Mouse (Mus musculus): ENCODE results near the gene Ncoa3. TPM values are rescaled to one million over a fixed set of nuclear protein-coding genes. Genes with fewer than 3 reads are reported as not detected.

The Ncoa3 gene
- total RNA-seq, 1 experiment, result 83.4 TPM

DNA sequence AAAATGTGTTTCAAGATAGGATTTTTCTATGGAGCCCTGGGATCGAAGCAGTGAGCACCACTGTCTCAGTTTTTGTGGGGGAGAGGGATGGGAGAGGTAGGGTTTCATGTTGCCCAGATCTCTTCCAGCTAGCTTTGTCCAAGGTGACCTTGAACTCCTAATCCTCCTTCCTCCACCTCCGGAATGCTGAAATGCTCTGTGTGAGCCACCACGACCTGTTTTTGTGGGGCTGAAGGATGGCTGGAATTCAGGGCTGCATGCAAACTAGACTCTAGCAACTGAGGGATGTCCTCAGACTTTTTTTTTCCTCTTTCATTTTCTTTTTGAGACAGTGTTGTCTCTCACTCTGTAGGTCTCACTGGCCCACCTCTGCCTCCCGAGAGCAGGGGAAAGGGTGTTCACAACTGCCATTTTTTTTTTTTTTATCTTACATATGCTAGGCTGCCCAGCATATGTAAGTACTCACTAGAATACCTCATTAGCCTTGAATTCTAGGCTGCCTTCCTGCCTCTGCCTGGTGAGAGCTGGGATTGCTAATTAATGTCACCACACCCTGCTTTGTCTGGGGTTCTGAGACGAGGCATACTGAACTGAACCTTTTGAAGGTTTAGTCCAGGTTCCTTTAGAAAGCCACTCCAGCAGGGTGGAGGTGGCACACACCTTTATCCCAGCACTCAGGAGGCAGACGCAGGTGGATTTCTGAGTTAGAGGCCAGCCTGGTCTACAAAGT lies 11.0 kb upstream of the Ncoa3 start:
- peak overlapping the region; percentile 99 for H3K27ac ChIP-seq (ENCODE audit: insufficient read depth, low read depth, low read length, poor library complexity, severe bottlenecking)
- no peak for DNase-seq (ENCODE audit: low read depth, low spot score)
- no peaks in the 10 kb centered on the region for H3K36me3 ChIP-seq (ENCODE audit: control insufficient read depth, insufficient read depth, low read length, poor library complexity, severe bottlenecking)
- H3K4me3 ChIP-seq (ENCODE audit: insufficient read depth in 1 of 2, low read depth in 1 of 2, low read length in 2 of 2, poor library complexity in 1 of 2, severe bottlenecking in 1 of 2), result peak overlapping the region in 1 of 2 experiments; percentile 24; a peak in 3 of 4 replicates
- TF ChIP-seq ZC3H11A (IDR thresholded peaks at IDR 0.05; ENCODE audit: borderline replicate concordance, low read depth, low read length), result no peak
- no peak for TF ChIP-seq HCFC1 (IDR thresholded peaks at IDR 0.05; ENCODE audit: borderline replicate concordance, insufficient read depth, low read length)
- peak; percentile 89 for TF ChIP-seq ZNF384 (IDR thresholded peaks at IDR 0.05; ENCODE audit: low read depth, low read length)
- TF ChIP-seq MAFK (IDR thresholded peaks at IDR 0.05; ENCODE audit: insufficient read depth, low read depth, low read length), result no peak
- no peak; the same call in 1 of the 2 replicates for TF ChIP-seq CHD2 (IDR thresholded peaks at IDR 0.05; ENCODE audit: low read depth, low read length)
- H3K9me3 ChIP-seq (ENCODE audit: control insufficient read depth, insufficient read depth, low read depth, low read length), result no peaks in the 10 kb centered on the region
- H3K9ac ChIP-seq (ENCODE audit: insufficient read depth, low read depth, low read length, poor library complexity, severe bottlenecking), result peak overlapping the region; percentile 41; the same call in 1 of the 2 replicates
- in situ Hi-C loops (cut with MboI; ENCODE audit: low sequenced_read_pairs in 2 of 2, unreplicated experiment in 2 of 2), result no loop called here
- peaks cover 14 to 17% of the 10 kb centered on the region in 2 experiments for H3K4me1 ChIP-seq (ENCODE audit: control insufficient read depth in 2 of 2, insufficient read depth in 2 of 2, low read length in 2 of 2, poor library complexity in 1 of 2)

DNA sequence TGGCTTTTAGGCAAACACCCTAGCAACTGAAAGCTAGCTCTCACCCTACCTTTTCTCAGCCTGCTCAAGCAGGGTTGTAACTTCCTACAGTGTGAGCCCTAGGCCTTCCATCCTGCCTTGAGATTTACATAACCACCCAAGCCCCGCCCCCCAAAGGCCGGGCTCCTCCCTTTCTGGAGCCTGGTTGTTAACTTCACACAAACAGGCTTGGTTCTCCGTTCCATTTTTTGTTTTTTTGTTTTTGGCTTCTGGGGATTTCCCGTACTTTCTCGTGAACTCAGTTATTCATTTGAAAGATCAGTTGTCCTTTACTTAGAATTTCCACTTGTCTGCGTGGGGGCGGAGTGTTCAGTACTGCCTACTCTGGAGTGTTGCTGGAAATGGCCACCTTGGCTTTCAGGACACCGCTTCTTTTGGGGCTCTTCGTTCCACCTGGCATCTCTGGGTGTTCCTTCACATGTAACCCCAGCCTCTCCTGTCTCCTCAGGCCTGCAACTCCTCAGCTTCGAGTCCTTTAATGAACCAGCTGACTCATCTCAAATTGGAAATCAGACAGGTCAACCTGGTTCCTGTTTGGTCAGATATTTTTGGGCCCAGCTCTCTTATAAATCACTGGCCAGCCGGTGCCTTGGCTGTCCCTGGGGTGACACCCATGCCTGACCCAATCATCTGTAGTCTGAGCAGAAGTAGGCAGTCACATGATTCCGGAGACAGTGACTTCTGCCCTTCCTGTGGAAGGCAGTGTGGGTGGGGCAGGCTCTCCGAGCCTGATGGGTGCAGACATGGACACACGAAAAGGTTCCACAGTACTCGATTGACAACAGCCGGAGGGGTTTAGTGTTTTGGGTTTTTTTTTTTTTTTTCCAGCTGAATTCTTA lies 9.7 kb upstream of the Ncoa3 start:
- Histone ChIP-seq H3K27ac (ENCODE audit: insufficient read depth, low read depth, low read length, poor library complexity, severe bottlenecking) (peak overlapping the region; percentile 99), H3K4me3 (ENCODE audit: insufficient read depth in 1 of 2, low read depth in 1 of 2, low read length in 2 of 2, poor library complexity in 1 of 2, severe bottlenecking in 1 of 2) (peak overlapping the region; percentile 41 to 47), H3K36me3 (ENCODE audit: control insufficient read depth, insufficient read depth, low read length, poor library complexity, severe bottlenecking) (no peaks in the 10 kb centered on the region), H3K4me1 (ENCODE audit: control insufficient read depth in 2 of 2, insufficient read depth in 2 of 2, low read length in 2 of 2, poor library complexity in 1 of 2) (peaks cover 8 to 16% of the 10 kb centered on the region in 2 experiments; a peak in 3 of 4 replicates), H3K9ac (ENCODE audit: insufficient read depth, low read depth, low read length, poor library complexity, severe bottlenecking) (peak overlapping the region; percentile 66; the same call in 1 of the 2 replicates), H3K9me3 (ENCODE audit: control insufficient read depth, insufficient read depth, low read depth, low read length) (no peaks in the 10 kb centered on the region)
- TF ChIP-seq ZNF384 (IDR thresholded peaks at IDR 0.05; ENCODE audit: low read depth, low read length), result 0 out of 2 replicates have a peak, but pooled peaks have one; percentile 45
- TF ChIP-seq ZC3H11A (IDR thresholded peaks at IDR 0.05; ENCODE audit: borderline replicate concordance, low read depth, low read length), result no peak
- no peak for TF ChIP-seq HCFC1 (IDR thresholded peaks at IDR 0.05; ENCODE audit: borderline replicate concordance, insufficient read depth, low read length)
- TF ChIP-seq CHD2 (IDR thresholded peaks at IDR 0.05; ENCODE audit: low read depth, low read length), result no peak
- TF ChIP-seq MAFK (IDR thresholded peaks at IDR 0.05; ENCODE audit: insufficient read depth, low read depth, low read length), result 0 out of 2 replicates have a peak, but pooled peaks have one; percentile 23
- peak; percentile 81 for DNase-seq (ENCODE audit: low read depth, low spot score)
- in situ Hi-C loops (cut with MboI; ENCODE audit: low sequenced_read_pairs in 2 of 2, unreplicated experiment in 2 of 2), result no loop called here

DNA sequence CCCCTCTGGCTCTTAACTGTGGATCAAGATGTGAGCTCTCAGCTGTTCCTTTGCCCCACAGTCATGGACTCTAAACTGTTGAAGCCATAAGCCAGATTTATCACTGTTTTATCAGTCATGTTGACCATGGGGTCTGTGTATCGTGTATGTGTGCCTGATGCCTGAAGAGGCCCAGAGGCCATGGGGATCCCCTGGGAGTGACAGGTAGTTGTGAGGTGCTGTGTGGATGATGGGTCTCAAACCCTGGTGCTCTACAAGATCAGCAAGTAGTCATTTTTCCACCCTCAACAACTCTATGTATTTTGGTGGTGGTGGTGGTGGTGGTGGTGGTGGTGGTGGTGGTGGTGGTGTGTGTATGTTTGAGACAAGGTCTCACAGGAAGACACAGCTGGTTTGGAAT lies 8.1 kb upstream of the Ncoa3 start:
- Histone ChIP-seq H3K4me3 (ENCODE audit: insufficient read depth in 1 of 2, low read depth in 1 of 2, low read length in 2 of 2, poor library complexity in 1 of 2, severe bottlenecking in 1 of 2) (no peak overlapping the region), H3K9ac (ENCODE audit: insufficient read depth, low read depth, low read length, poor library complexity, severe bottlenecking) (no peak overlapping the region), H3K4me1 (ENCODE audit: control insufficient read depth in 2 of 2, insufficient read depth in 2 of 2, low read length in 2 of 2, poor library complexity in 1 of 2) (peaks cover 16 to 19% of the 10 kb centered on the region in 2 experiments), H3K27ac (ENCODE audit: insufficient read depth, low read depth, low read length, poor library complexity, severe bottlenecking) (no peak overlapping the region), H3K9me3 (ENCODE audit: control insufficient read depth, insufficient read depth, low read depth, low read length) (no peaks in the 10 kb centered on the region), H3K36me3 (ENCODE audit: control insufficient read depth, insufficient read depth, low read length, poor library complexity, severe bottlenecking) (no peaks in the 10 kb centered on the region)
- DNase-seq (ENCODE audit: low read depth, low spot score), result no peak
- TF ChIP-seq ZC3H11A (IDR thresholded peaks at IDR 0.05; ENCODE audit: borderline replicate concordance, low read depth, low read length) (no peak), ZNF384 (IDR thresholded peaks at IDR 0.05; ENCODE audit: low read depth, low read length) (no peak), MAFK (IDR thresholded peaks at IDR 0.05; ENCODE audit: insufficient read depth, low read depth, low read length) (no peak), HCFC1 (IDR thresholded peaks at IDR 0.05; ENCODE audit: borderline replicate concordance, insufficient read depth, low read length) (no peak), CHD2 (IDR thresholded peaks at IDR 0.05; ENCODE audit: low read depth, low read length) (no peak)
- in situ Hi-C loops (cut with MboI; ENCODE audit: low sequenced_read_pairs in 2 of 2, unreplicated experiment in 2 of 2), result no loop called here

DNA sequence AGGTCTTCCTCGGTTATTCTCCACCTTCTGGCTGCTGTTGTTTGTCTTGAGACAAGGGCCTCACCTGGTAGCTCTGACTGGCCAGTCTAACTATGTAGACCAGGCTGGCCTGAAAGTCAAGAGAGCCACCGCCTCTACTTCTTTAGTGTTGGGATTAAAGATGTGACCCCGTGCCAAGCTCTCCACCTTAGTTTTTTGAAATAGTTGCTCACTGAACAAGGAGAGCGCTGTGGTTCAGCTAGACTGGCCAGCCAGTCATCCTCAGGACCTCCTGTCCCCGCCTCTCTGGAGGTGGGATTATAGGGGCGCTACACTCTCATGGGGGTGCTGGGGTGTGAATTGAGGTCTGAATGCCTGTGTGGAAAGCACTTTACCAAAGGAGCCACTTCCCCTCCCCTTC lies 7.5 kb upstream of the Ncoa3 start:
- DNase-seq (ENCODE audit: low read depth, low spot score), result no peak
- no peak overlapping the region for H3K4me3 ChIP-seq (ENCODE audit: insufficient read depth in 1 of 2, low read depth in 1 of 2, low read length in 2 of 2, poor library complexity in 1 of 2, severe bottlenecking in 1 of 2)
- H3K36me3 ChIP-seq (ENCODE audit: control insufficient read depth, insufficient read depth, low read length, poor library complexity, severe bottlenecking), result no peaks in the 10 kb centered on the region
- no peaks in the 10 kb centered on the region for H3K9me3 ChIP-seq (ENCODE audit: control insufficient read depth, insufficient read depth, low read depth, low read length)
- H3K4me1 ChIP-seq (ENCODE audit: control insufficient read depth in 2 of 2, insufficient read depth in 2 of 2, low read length in 2 of 2, poor library complexity in 1 of 2), result peaks cover 18 to 19% of the 10 kb centered on the region in 2 experiments
- no peak overlapping the region for H3K9ac ChIP-seq (ENCODE audit: insufficient read depth, low read depth, low read length, poor library complexity, severe bottlenecking)
- TF ChIP-seq ZNF384 (IDR thresholded peaks at IDR 0.05; ENCODE audit: low read depth, low read length), result no peak
- no peak for TF ChIP-seq HCFC1 (IDR thresholded peaks at IDR 0.05; ENCODE audit: borderline replicate concordance, insufficient read depth, low read length)
- no peak for TF ChIP-seq CHD2 (IDR thresholded peaks at IDR 0.05; ENCODE audit: low read depth, low read length)
- no peak for TF ChIP-seq MAFK (IDR thresholded peaks at IDR 0.05; ENCODE audit: insufficient read depth, low read depth, low read length)
- TF ChIP-seq ZC3H11A (IDR thresholded peaks at IDR 0.05; ENCODE audit: borderline replicate concordance, low read depth, low read length), result no peak
- in situ Hi-C loops (cut with MboI; ENCODE audit: low sequenced_read_pairs in 2 of 2, unreplicated experiment in 2 of 2), result no loop called here
- H3K27ac ChIP-seq (ENCODE audit: insufficient read depth, low read depth, low read length, poor library complexity, severe bottlenecking), result no peak overlapping the region

All from ES-E14 (cell line).